Mouse (Mus musculus) stomach, postnatal 0 days (tissue): ENCODE results near the gene Lmln.
A peak's percentile ranks its signal among the peaks of the same experiment; 100 is the strongest.
"Not testable (repeated sequence)": the region's sequence is repeated elsewhere in the genome, so short reads cannot be mapped to it uniquely, and the experiment has no call there.

Source experiments
- CTCF ChIP-seq: IDR thresholded peaks from 2 replicates; pipeline ENCODE4 v1.5.1; 2016; ENCODE audit warnings: antibody characterized with exemption, low read depth, mild to moderate bottlenecking, moderate library complexity
- EP300 ChIP-seq: optimal IDR thresholded peaks from 2 replicates; pipeline ENCODE3; 2016; ENCODE audit warnings: antibody characterized with exemption

DNA sequence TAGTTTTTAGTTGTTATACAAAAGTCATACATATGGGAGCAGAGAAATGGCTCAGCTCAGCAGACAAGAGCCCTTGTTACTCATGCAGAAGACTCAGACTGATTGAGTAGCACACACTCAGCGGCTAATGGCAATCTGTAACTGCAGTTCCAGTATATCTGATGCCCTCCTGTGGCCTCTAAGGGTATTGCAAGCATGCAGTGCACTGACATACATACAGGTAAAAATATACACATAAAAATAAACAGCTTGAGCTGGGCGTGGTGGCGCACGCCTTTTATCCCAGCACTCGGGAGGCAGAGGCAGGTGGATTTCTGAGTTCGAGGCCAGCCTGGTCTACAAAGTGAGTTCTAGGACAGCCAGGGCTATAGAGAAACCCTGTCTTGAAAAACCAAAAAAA lies 104.0 kb downstream of the Lmln start:
- TF ChIP-seq CTCF = peak; percentile 67
- TF ChIP-seq EP300 = not testable (repeated sequence)
